Mouse (Mus musculus) megakaryocyte, embryonic 14.5 days (primary cell): ENCODE results near the gene Zdhhc22.

Experiments
- FLI1 ChIP-seq: IDR thresholded peaks from 2 replicates; pipeline ENCODE4 v1.6.1; 2012; ENCODE audit warnings: low read length, inconsistent platforms, mixed read lengths
- GATA1 ChIP-seq: IDR thresholded peaks from 3 replicates; pipeline ENCODE4 v1.6.1; 2012; ENCODE audit warnings: mixed read lengths, low read length, inconsistent platforms, borderline replicate concordance

GRCm38 (mm10) chr12:87031163-87031763 is 41.0 kb upstream of the Zdhhc22 start:
- TF ChIP-seq GATA1, result no peak
- no peak for TF ChIP-seq FLI1
